Mouse (Mus musculus): ENCODE data around the gene Acvr2b. TPM values are rescaled to one million over a fixed set of nuclear protein-coding genes. Genes with fewer than 3 reads are reported as not detected.

The Acvr2b gene
- polyA plus RNA-seq (2014; fragmentation: Nextera tagmentation; extraction: Ambion mirVana): 18.1 and 19.4 TPM in 2 replicates

DNA sequence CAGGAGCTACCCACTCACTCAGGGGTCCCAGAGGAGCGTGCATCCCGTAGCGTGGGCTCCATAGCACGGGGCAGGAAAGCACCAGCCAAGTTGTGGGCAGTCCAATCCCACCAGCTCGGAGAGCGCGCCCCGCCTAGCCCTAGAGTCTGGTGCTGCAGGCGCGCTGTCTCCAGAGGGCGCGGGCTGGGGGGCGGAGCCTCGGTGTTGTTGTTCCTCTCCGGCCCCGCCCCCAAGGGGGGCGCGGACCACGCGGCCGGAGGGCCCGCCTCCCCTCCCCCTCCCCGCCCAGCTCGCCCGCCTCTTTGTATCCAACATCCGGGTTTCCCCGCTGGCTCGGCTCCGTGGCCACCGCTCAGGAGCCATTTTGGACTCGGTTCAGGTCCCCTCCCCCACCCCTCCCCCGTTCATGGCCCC is at the start of gene Acvr2b:
Acvr2b (plus strand) TSS at position 318 of the 414 bp plus-strand sequence.
- H3K4me2 ChIP-seq (ENCODE audit: low read depth, low read length): peak within 1 kb of the TSS; percentile 98
- ATAC-seq (ENCODE audit: low read depth) (peak; percentile 94), DNase-seq (ENCODE audit: low spot score) (peak; percentile 97)
- H3K36me3 ChIP-seq (ENCODE audit: control insufficient read depth, insufficient read depth, low read length): no peaks in the 10 kb centered on the region
- peak within 1 kb of the TSS; percentile 98 for H3K9ac ChIP-seq (ENCODE audit: low read depth, low read length)
- no peaks in the 10 kb centered on the region for H3K9me3 ChIP-seq (ENCODE audit: control insufficient read depth, low read length)
- H3K27ac ChIP-seq (replicated peaks; ENCODE audit: low read depth, low read length): peak within 1 kb of the TSS; percentile 98
- H3K4me3 ChIP-seq (ENCODE audit: low read depth, low read length): peak within 1 kb of the TSS; percentile 88
- peaks cover 6% of the 10 kb centered on the region; the same call in 1 of the 2 replicates for H3K4me1 ChIP-seq (ENCODE audit: control insufficient read depth, insufficient read depth, low read length)
- 0% methylated on average over 4 of the region's 32 CpGs for WGBS
- H3K27me3 ChIP-seq (replicated peaks; ENCODE audit: control insufficient read depth, insufficient read depth, low read length): no peaks in the 10 kb centered on the region

DNA sequence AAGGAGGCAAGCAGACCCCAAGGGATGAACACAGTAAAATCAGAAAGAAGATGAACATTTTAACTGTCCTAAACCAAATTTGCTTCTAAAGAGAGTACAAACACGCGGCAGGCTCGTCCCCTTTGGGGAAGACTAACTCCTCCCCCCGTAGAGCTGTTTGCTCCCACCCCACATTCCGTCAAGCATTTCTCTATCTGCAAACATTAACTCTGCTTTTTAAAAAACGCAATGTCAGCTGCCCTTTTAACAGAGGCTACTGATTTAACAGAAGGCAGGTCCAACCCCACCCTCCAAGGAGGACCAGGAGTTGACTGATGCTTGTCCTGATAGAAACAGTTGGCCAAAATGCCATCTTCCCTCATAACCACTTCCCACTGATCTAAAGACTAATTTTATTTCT is 48.0 kb upstream of the Acvr2b start:
- WGBS: 71% methylated on average over 6 of the region's 6 CpGs
- H3K27me3 ChIP-seq (replicated peaks; ENCODE audit: control insufficient read depth, insufficient read depth, low read length): no peaks in the 10 kb centered on the region
- H3K9ac ChIP-seq (ENCODE audit: low read depth, low read length): no peak overlapping the region
- DNase-seq (ENCODE audit: low spot score): no peak
- no peaks in the 10 kb centered on the region for H3K4me1 ChIP-seq (ENCODE audit: control insufficient read depth, insufficient read depth, low read length)
- H3K9me3 ChIP-seq (ENCODE audit: control insufficient read depth, low read length): no peaks in the 10 kb centered on the region
- H3K36me3 ChIP-seq (ENCODE audit: control insufficient read depth, insufficient read depth, low read length): peaks cover 25% of the 10 kb centered on the region
- no peak overlapping the region for H3K4me3 ChIP-seq (ENCODE audit: low read depth, low read length)
- H3K4me2 ChIP-seq (ENCODE audit: low read depth, low read length): no peak overlapping the region
- no peak overlapping the region for H3K27ac ChIP-seq (replicated peaks; ENCODE audit: low read depth, low read length)
- no peak for ATAC-seq (ENCODE audit: low read depth)

DNA sequence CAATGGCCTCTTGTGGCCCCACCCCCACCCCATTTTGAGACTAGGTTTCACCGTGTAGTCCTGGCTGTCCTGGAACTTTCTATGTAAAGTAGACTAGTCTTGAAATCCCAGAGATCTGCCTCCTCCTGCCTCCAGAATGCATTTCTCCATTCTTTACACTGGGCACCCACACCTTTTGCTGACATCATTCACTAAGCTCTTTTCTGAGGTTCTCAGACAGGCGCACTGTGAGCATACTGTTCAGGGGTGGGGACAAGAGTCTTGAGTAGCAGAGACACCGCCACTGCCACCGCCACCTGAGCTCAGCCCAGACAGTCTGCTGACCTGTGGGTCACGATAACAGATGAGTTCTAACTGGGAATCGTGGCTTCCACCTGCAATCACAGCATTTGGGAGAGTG is 46.0 kb upstream of the Acvr2b start:
- WGBS: 66% methylated on average over 6 of the region's 6 CpGs
- ATAC-seq (ENCODE audit: low read depth): no peak
- H3K9me3 ChIP-seq (ENCODE audit: control insufficient read depth, low read length): no peaks in the 10 kb centered on the region
- H3K9ac ChIP-seq (ENCODE audit: low read depth, low read length): no peak overlapping the region
- no peaks in the 10 kb centered on the region for H3K4me1 ChIP-seq (ENCODE audit: control insufficient read depth, insufficient read depth, low read length)
- H3K4me2 ChIP-seq (ENCODE audit: low read depth, low read length): no peak overlapping the region
- no peak overlapping the region for H3K4me3 ChIP-seq (ENCODE audit: low read depth, low read length)
- no peak overlapping the region for H3K27ac ChIP-seq (replicated peaks; ENCODE audit: low read depth, low read length)
- no peak for DNase-seq (ENCODE audit: low spot score)
- H3K27me3 ChIP-seq (replicated peaks; ENCODE audit: control insufficient read depth, insufficient read depth, low read length): no peaks in the 10 kb centered on the region
- H3K36me3 ChIP-seq (ENCODE audit: control insufficient read depth, insufficient read depth, low read length): peaks cover 12% of the 10 kb centered on the region

DNA sequence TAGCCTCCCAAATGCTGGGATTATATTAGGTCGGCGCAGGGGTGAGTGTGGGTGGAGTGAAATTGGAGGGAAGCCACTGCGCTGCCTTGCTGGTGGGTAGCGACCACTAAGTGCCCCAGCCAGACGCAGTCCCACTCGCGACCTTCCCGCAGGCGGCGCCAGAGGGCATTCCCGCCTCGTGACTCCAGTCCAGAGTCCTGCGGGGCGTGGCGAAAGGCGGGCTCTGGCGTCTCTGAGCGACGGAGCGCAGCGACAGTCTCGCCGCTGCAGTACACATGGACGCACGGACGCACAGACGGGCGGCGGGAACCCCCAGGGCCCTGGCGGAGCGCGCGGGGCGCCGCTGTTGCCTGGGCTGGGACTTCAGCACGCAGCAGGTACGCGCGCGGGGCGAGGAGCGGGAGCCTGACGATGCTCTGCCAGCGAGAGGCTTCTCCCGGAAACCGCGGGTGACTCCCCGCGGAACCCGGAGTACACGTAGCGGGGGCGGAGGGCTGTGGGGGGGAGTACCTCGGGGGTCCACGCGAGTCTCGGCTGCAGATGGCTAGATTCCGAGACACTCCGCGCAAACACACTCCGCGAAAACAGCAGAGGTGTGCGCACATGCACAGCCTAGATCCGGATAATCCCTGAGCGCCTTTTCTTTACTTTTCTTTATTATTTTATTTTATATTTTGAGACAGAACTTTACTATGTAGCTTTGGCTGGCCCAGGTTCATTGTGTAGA is 44.4 kb upstream of the Acvr2b start, which contains the start of gene Xylb:
Xylb (plus strand) TSS at position 51 of the 727 bp plus-strand sequence.
- DNase-seq (ENCODE audit: low spot score): peak; percentile 91
- Histone ChIP-seq H3K4me1 (ENCODE audit: control insufficient read depth, insufficient read depth, low read length) (no peaks in the 10 kb centered on the region), H3K9me3 (ENCODE audit: control insufficient read depth, low read length) (no peaks in the 10 kb centered on the region), H3K36me3 (ENCODE audit: control insufficient read depth, insufficient read depth, low read length) (no peaks in the 10 kb centered on the region; the same call in 1 of the 2 replicates), H3K27me3 (replicated peaks; ENCODE audit: control insufficient read depth, insufficient read depth, low read length) (no peaks in the 10 kb centered on the region), H3K27ac (replicated peaks; ENCODE audit: low read depth, low read length) (no peak within 1 kb of the TSS), H3K4me2 (ENCODE audit: low read depth, low read length) (peak within 1 kb of the TSS; percentile 91), H3K4me3 (ENCODE audit: low read depth, low read length) (peak within 1 kb of the TSS; percentile 71), H3K9ac (ENCODE audit: low read depth, low read length) (peak within 1 kb of the TSS; percentile 74)
- 5% methylated on average over 32 of the region's 65 CpGs for WGBS
- ATAC-seq (ENCODE audit: low read depth): peak; percentile 94

DNA sequence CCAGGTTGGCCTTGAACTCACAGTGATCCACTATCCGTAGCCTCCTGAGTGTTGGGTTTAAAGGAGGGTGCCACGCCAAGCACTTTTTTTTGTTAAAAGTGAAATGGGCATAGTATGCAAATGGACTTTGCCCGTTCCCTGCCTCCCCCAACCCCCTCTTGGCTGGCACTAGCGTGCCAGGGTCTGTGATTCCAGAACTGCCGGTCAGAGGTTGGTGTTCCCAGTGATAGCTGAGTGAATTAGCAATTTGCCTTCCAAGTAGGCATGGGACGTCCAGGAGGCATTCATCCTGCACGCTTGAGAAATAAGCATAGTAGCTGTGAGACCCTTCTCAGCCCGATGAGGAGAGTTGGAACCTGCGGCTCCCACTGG is 43.9 kb upstream of the Acvr2b start:
- Histone ChIP-seq H3K4me3 (ENCODE audit: low read depth, low read length) (peak overlapping the region; percentile 71), H3K4me1 (ENCODE audit: control insufficient read depth, insufficient read depth, low read length) (no peaks in the 10 kb centered on the region; the same call in 1 of the 2 replicates), H3K27ac (replicated peaks; ENCODE audit: low read depth, low read length) (no peak overlapping the region), H3K27me3 (replicated peaks; ENCODE audit: control insufficient read depth, insufficient read depth, low read length) (no peaks in the 10 kb centered on the region), H3K4me2 (ENCODE audit: low read depth, low read length) (peak overlapping the region; percentile 91), H3K36me3 (ENCODE audit: control insufficient read depth, insufficient read depth, low read length) (no peaks in the 10 kb centered on the region; the same call in 1 of the 2 replicates), H3K9me3 (ENCODE audit: control insufficient read depth, low read length) (no peaks in the 10 kb centered on the region), H3K9ac (ENCODE audit: low read depth, low read length) (peak overlapping the region; percentile 74)
- ATAC-seq (ENCODE audit: low read depth) (no peak), DNase-seq (ENCODE audit: low spot score) (no peak)
- WGBS: 38% methylated on average over 9 of the region's 9 CpGs

DNA sequence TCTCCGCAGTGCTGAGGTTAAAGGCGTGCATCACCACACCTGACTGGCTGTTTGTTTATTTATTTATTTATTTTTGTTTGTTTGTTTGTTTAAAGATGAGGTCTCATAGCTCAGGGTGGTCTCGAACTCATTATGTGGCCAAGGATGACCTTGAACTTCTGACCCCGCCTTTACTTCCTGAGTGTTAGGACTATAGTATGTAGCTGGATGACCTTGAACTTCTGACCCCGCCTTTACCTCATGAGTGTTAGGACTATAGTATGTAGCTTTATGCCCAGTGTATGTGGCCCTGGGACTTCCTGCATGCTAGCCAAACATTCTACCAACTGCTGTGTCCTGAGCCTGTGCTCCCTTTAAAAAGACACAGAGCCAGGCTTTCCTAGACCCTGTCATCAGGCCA is 40.5 kb upstream of the Acvr2b start:
- Histone ChIP-seq H3K36me3 (ENCODE audit: control insufficient read depth, insufficient read depth, low read length) (no peaks in the 10 kb centered on the region), H3K4me2 (ENCODE audit: low read depth, low read length) (no peak overlapping the region), H3K27me3 (replicated peaks; ENCODE audit: control insufficient read depth, insufficient read depth, low read length) (no peaks in the 10 kb centered on the region), H3K27ac (replicated peaks; ENCODE audit: low read depth, low read length) (no peak overlapping the region), H3K9ac (ENCODE audit: low read depth, low read length) (no peak overlapping the region), H3K9me3 (ENCODE audit: control insufficient read depth, low read length) (no peaks in the 10 kb centered on the region), H3K4me3 (ENCODE audit: low read depth, low read length) (no peak overlapping the region), H3K4me1 (ENCODE audit: control insufficient read depth, insufficient read depth, low read length) (no peaks in the 10 kb centered on the region; the same call in 1 of the 2 replicates)
- ATAC-seq (ENCODE audit: low read depth) (no peak), DNase-seq (ENCODE audit: low spot score) (no peak)
- 91% methylated on average over 5 of the region's 5 CpGs for WGBS

DNA sequence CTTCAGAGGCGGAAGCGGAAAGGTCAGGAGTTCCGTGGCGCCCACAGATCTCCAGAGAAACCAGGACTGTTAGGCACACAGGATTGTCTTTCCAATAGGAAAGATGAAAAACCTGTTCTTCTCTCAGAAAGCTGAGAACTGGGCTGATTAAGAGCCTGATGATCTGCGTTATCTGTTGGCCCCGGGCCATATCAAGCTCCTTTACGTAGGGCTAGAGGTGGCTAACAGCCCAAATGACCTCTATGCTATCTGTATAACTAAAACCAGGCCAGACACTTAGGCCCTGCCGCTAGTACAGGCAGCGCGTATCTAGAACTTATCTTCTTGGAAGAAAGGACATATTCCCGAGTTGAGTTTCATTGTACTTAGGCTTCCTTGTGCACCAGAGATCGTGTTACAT is 38.7 kb upstream of the Acvr2b start:
- WGBS: 61% methylated on average over 12 of the region's 12 CpGs
- DNase-seq (ENCODE audit: low spot score): no peak
- Histone ChIP-seq H3K36me3 (ENCODE audit: control insufficient read depth, insufficient read depth, low read length) (no peaks in the 10 kb centered on the region), H3K9ac (ENCODE audit: low read depth, low read length) (no peak overlapping the region), H3K27me3 (replicated peaks; ENCODE audit: control insufficient read depth, insufficient read depth, low read length) (no peaks in the 10 kb centered on the region), H3K27ac (replicated peaks; ENCODE audit: low read depth, low read length) (no peak overlapping the region), H3K4me3 (ENCODE audit: low read depth, low read length) (no peak overlapping the region), H3K4me1 (ENCODE audit: control insufficient read depth, insufficient read depth, low read length) (no peaks in the 10 kb centered on the region; the same call in 1 of the 2 replicates), H3K9me3 (ENCODE audit: control insufficient read depth, low read length) (no peaks in the 10 kb centered on the region), H3K4me2 (ENCODE audit: low read depth, low read length) (no peak overlapping the region)
- peak; percentile 6; the same call in 1 of the 2 replicates for ATAC-seq (ENCODE audit: low read depth)

DNA sequence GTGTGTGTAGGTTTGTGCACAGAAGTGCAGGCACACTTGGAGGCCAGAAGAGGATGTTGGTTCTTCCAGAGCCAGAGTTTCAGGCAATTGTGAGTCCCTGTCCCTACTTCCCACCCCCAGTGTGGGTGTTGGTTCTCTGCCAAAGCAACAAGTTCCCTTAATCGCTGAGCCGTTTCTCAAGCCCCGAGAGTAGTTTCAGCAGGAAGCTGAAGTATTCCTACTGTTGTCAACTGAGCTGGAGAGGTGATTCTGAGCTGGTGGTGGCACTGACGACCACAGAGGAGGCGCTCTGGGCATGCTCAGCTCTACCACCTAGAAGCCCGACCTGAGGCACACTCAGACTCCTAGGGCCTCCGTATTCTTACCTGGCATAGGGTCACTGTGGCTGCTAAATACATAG is 36.6 kb upstream of the Acvr2b start, which contains the start of gene Slc22a14:
Slc22a14 (minus strand) TSS at position 270 of the 400 bp plus-strand sequence.
- Histone ChIP-seq H3K4me2 (ENCODE audit: low read depth, low read length) (no peak within 1 kb of the TSS), H3K4me3 (ENCODE audit: low read depth, low read length) (no peak within 1 kb of the TSS), H3K27me3 (replicated peaks; ENCODE audit: control insufficient read depth, insufficient read depth, low read length) (no peaks in the 10 kb centered on the region), H3K36me3 (ENCODE audit: control insufficient read depth, insufficient read depth, low read length) (no peaks in the 10 kb centered on the region), H3K9ac (ENCODE audit: low read depth, low read length) (no peak within 1 kb of the TSS), H3K27ac (replicated peaks; ENCODE audit: low read depth, low read length) (no peak within 1 kb of the TSS), H3K4me1 (ENCODE audit: control insufficient read depth, insufficient read depth, low read length) (no peaks in the 10 kb centered on the region; the same call in 1 of the 2 replicates), H3K9me3 (ENCODE audit: control insufficient read depth, low read length) (no peaks in the 10 kb centered on the region)
- ATAC-seq (ENCODE audit: low read depth) (no peak), DNase-seq (ENCODE audit: low spot score) (peak; percentile 30)
- 71% methylated on average over 7 of the region's 7 CpGs for WGBS

DNA sequence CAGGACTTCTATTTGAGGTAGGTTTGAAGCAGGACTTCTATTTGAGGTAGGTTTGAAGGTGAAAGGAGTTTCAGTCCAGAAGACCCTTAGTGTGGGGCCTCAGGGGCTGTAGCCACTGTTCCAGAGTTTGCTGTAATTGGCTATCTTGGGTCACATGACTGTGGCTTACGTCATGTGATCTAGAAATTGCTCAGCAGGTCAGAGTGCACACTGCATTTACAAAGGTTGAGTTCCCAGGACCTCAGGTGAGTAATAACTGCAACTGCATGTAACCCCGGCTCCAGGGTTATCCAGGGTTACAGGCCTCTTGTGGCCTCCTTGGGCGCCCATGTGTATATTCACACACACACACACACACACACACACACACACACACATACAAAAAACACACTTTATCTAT is 33.6 kb upstream of the Acvr2b start:
- DNase-seq (ENCODE audit: low spot score) (no peak), ATAC-seq (ENCODE audit: low read depth) (no peak)
- Histone ChIP-seq H3K4me1 (ENCODE audit: control insufficient read depth, insufficient read depth, low read length) (no peaks in the 10 kb centered on the region), H3K4me3 (ENCODE audit: low read depth, low read length) (no peak overlapping the region), H3K27me3 (replicated peaks; ENCODE audit: control insufficient read depth, insufficient read depth, low read length) (no peaks in the 10 kb centered on the region), H3K36me3 (ENCODE audit: control insufficient read depth, insufficient read depth, low read length) (no peaks in the 10 kb centered on the region), H3K9ac (ENCODE audit: low read depth, low read length) (no peak overlapping the region), H3K4me2 (ENCODE audit: low read depth, low read length) (no peak overlapping the region), H3K27ac (replicated peaks; ENCODE audit: low read depth, low read length) (no peak overlapping the region), H3K9me3 (ENCODE audit: control insufficient read depth, low read length) (no peaks in the 10 kb centered on the region)
- 82% methylated on average over 3 of the region's 3 CpGs for WGBS
